ENCODE assay signal across 19 mouse cellular contexts in genomic region chr4:152999526-152999925, GRCm38 (mm10).
DNase-seq lines count a peak whose midpoint lies in the region; ATAC-seq lines count a peak whose summit lies in the region.
"Had no signal": no experiment of that assay in that cellular context is flagged by ENCODE, and none has a peak within 500 bp of the region (broad histone marks: within the 10 kb centered on the region; RNA-seq: fewer than 3 reads in every experiment).

No protein-coding gene starts in this region.

- ATAC-seq in neural tube, embryonic 13.5 days (ENCODE audit: low read depth): no peak
- no peak for ATAC-seq in hindbrain, embryonic 16.5 days
- ATAC-seq: inflammation-experienced regulatory T-cells, adult 6 months; liver, postnatal 0 days had no signal

- H3K27ac ChIP-seq in neural tube, embryonic 13.5 days (replicated peaks): peak overlapping the region; percentile 20; the same call in 1 of the 2 replicates
- no peak overlapping the region for H3K27ac ChIP-seq in hindbrain, embryonic 16.5 days (ENCODE audit: low read depth, low read length)
- H3K27ac ChIP-seq: embryonic facial prominence, embryonic 15.5 days; forebrain, embryonic 10.5 days; limb, embryonic 15.5 days; neural tube, embryonic 12.5 days had no signal

- peaks cover 3% of the 10 kb centered on the region; the same call in 1 of the 2 replicates for H3K27me3 ChIP-seq in neural tube, embryonic 13.5 days
- H3K27me3 ChIP-seq in hindbrain, embryonic 16.5 days (replicated peaks; ENCODE audit: control insufficient read depth, insufficient read depth, low read length): no peaks in the 10 kb centered on the region
- H3K27me3 ChIP-seq: embryonic facial prominence, embryonic 15.5 days; limb, embryonic 15.5 days; neural tube, embryonic 12.5 days had no signal

- H3K9ac ChIP-seq in neural tube, embryonic 13.5 days: no peak overlapping the region
- H3K9ac ChIP-seq in hindbrain, embryonic 16.5 days (ENCODE audit: low read depth, low read length): peak overlapping the region; percentile 47; the same call in 1 of the 2 replicates
- H3K9ac ChIP-seq: embryonic facial prominence, embryonic 15.5 days; limb, embryonic 15.5 days; liver, postnatal 0 days; neural tube, embryonic 12.5 days had no signal

- no peaks in the 10 kb centered on the region for H3K36me3 ChIP-seq in neural tube, embryonic 13.5 days
- no peaks in the 10 kb centered on the region for H3K36me3 ChIP-seq in hindbrain, embryonic 16.5 days (ENCODE audit: control insufficient read depth, insufficient read depth, low read length)
- H3K36me3 ChIP-seq: embryonic facial prominence, embryonic 15.5 days; forebrain, embryonic 10.5 days; limb, embryonic 15.5 days; neural tube, embryonic 12.5 days had no signal

- DNase-seq in neural tube, embryonic 10.5 days (ENCODE audit: extremely low spot score, low spot score): no peak
- DNase-seq in embryo, embryonic 11 days: peak; percentile 9
- DNase-seq in adrenal gland, adult (ENCODE audit: inconsistent age in 2 of 2, low spot score in 1 of 2): no peak
- no peak for DNase-seq in lung, postnatal 10 days
- no peak for DNase-seq in testis, postnatal 14 days (ENCODE audit: low spot score)
- DNase-seq: adrenal gland, adult 8-10 months; cerebellum, adult 11-12 months; cerebellum, postnatal 36 days; gastrocnemius, postnatal 25 days; heart, postnatal 10 days; liver, postnatal 0 days; lung, postnatal 36 days had no signal

- WGBS in neural tube, embryonic 13.5 days: 46% methylated on average over 18 of the region's 18 CpGs
- WGBS in hindbrain, embryonic 16.5 days: 36% methylated on average over 18 of the region's 18 CpGs

- H3K4me2 ChIP-seq in neural tube, embryonic 13.5 days: no peak overlapping the region
- no peak overlapping the region for H3K4me2 ChIP-seq in hindbrain, embryonic 16.5 days (ENCODE audit: low read length)
- H3K4me2 ChIP-seq: embryonic facial prominence, embryonic 15.5 days; limb, embryonic 15.5 days; neural tube, embryonic 12.5 days had no signal

- H3K4me1 ChIP-seq in neural tube, embryonic 13.5 days (replicated peaks): peaks cover 14% of the 10 kb centered on the region; the same call in 1 of the 2 replicates
- H3K4me1 ChIP-seq in hindbrain, embryonic 16.5 days (ENCODE audit: control insufficient read depth, insufficient read depth, low read depth, low read length): no peaks in the 10 kb centered on the region
- H3K4me1 ChIP-seq: embryonic facial prominence, embryonic 15.5 days; limb, embryonic 15.5 days; neural tube, embryonic 12.5 days had no signal

- H3K9me3 ChIP-seq in neural tube, embryonic 13.5 days: no peaks in the 10 kb centered on the region
- no peaks in the 10 kb centered on the region for H3K9me3 ChIP-seq in hindbrain, embryonic 16.5 days (ENCODE audit: control insufficient read depth, low read length)
- H3K9me3 ChIP-seq: embryonic facial prominence, embryonic 15.5 days; forebrain, embryonic 10.5 days; limb, embryonic 15.5 days; neural tube, embryonic 12.5 days had no signal

- H3K4me3 ChIP-seq in neural tube, embryonic 13.5 days: no peak overlapping the region
- H3K4me3 ChIP-seq in hindbrain, embryonic 16.5 days (ENCODE audit: low read length): no peak overlapping the region
- H3K4me3 ChIP-seq: embryonic facial prominence, embryonic 15.5 days; forebrain, embryonic 10.5 days; limb, embryonic 15.5 days; neural tube, embryonic 12.5 days had no signal
